Mouse (Mus musculus): ENCODE results near the gene Isl1.

Gene Isl1

DNA sequence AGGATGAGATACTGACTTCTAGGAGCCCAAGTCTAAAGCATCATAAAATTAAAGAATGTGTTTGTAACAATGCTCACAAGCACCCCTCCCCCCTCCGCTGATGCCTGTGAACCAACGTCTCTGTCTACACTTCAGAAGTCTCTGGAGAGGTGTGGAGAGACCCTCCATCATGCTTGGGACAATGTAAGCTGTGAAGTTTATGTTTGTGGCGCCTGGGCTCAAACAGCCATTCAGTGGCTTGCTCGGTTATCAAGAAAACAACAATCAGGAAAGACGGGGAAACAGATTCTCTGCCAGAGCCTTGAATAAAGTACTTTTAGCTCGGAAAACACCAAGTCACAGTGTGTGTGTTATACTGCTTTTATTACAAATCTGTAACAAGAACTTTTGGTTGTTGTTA, 14.8 kb downstream of the Isl1 start:
- no peak for DNase-seq (ENCODE audit: low read depth, low spot score)

DNA sequence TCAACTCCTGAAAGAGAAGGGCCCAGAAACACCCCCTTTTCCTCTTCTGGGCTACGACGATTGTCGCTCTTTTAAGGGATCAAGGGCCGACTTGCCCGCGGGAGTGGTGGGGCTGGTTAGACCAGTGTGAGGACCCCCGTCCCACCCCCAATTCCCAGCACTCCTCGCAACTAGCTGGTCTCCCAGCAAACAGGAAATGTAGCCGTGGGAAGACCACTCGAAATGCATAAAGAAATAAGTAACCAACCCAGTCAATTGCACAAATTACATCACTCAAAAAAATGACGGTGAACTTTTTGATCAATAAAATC, 15.4 kb downstream of the Isl1 start:
- no peak for DNase-seq (ENCODE audit: low read depth, low spot score)

DNA sequence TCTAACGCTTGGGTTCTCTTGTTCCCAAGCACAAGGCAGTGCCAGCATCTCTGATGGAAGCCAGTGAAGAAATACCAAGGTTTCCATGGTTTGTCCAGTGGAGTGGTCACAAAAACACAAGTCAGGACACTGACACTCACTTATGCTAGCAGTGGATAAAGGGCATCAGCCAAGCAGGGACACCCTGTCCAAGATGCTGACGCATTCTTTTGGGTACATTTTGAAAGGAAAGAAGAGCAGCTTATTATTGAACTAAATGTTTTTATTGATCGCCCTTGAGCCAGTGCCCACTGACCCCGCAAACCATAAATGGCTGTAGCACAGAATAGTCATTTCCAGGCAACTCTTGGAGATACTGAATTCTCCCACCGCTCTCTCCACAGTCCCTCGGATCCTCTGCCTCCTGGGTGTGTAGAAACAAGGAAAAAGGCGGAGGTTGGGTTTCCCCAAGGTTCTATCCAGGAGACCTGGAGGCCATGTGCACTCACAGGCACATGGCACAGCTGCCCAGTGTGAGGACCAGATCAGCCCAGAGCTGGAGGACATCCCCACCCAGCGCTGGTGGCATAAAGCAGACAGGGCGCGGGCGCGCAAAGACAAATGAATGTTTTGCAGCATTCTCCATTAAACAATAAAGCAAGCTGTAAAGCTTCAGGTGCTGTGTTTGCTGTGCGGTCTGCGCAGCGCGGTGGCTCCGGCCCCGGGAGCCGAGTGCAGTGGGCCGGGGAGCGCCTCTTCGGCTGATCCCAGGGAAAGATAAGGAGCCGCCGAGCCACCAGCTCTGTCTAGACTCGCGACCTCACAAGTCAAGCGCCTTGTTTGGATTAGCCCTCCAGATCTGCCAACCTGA, 16.0 kb downstream of the Isl1 start:
- no peak for DNase-seq (ENCODE audit: low read depth, low spot score)

DNA sequence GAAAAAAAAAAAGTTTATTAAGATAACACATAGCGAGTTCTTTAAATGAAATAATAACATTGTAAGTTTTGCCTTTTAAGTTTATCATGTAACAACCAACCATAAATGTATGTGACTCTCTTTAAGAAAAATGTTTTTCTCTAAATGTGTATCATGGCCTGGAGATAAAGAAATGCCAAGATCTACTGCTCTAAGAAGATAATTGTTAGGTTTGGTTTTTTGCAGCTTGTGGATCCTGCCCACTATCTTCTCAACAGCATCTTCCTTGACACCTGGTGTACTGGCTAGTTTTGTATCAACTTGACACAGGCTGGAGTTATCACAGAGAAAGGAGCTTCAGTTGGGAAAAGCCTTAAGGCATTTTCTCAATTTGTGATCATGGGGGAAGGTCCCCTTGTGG, 19.8 kb downstream of the Isl1 start:
- DNase-seq (ENCODE audit: low read depth, low spot score), result no peak

- no peak for DNase-seq (ENCODE audit: low read depth, low spot score)
These were observed 30.2 kb downstream of the Isl1 start for GRCm38 (mm10) chr13:116279207-116279772.

Measured in 3T3-L1 (cell line).